In genomic region chr13:51479826-51480225, GRCm38 (mm10) we compare ENCODE assay signal across 10 mouse cellular contexts.
DNase-seq lines count a peak whose midpoint lies in the region; ATAC-seq lines count a peak whose summit lies in the region.
"Had no signal": no experiment of that assay in that cellular context is flagged by ENCODE, and none has a peak within 500 bp of the region (broad histone marks: within the 10 kb centered on the region; RNA-seq: fewer than 3 reads in every experiment).

No protein-coding gene starts in this region.

- DNase-seq in cerebellum, adult 11 months, result peak; percentile 11
- DNase-seq in left cerebral cortex, postnatal 4 days, result peak; percentile 66
- DNase-seq in left cerebral cortex, adult 9 months (ENCODE audit: low spot score in 2 of 2), result no peak
- DNase-seq in brain, adult 2 months (ENCODE audit: low read depth, low spot score), result peak; percentile 47
- DNase-seq in kidney, postnatal 10 days, result peak; percentile 67
- DNase-seq in spleen, postnatal 36 days (ENCODE audit: low spot score in 2 of 2), result no peak
- DNase-seq in adipocyte (ENCODE audit: low spot score), result no peak
- DNase-seq: spleen, adult 18-20 months had no signal

- intact Hi-C loops in left cerebral cortex, postnatal 4 days (cut with DNase I), result no loop called here

- ATAC-seq in cerebellum, adult (ENCODE audit: insufficient number of reproducible peaks, low FRiP score, low TSS enrichment), result no peak
- ATAC-seq: forebrain, embryonic 16.5 days had no signal

Comparison
In these comparisons a context has a peak if more than half of its experiments do, and no peak if none do; other contexts are left out.
1. DNase-seq: peak in cerebellum, adult 11 months (single experiment), left cerebral cortex, postnatal 4 days (single experiment), brain, adult 2 months (single experiment) and kidney, postnatal 10 days (single experiment); none in left cerebral cortex, adult 9 months (0 of 2), spleen, postnatal 36 days (0 of 2) and adipocyte (single experiment).